Mouse (Mus musculus) embryonic fibroblast, embryonic 13.5 days (primary cell): ENCODE measurements around the gene Gm20403.

Source experiments
- CTCF ChIP-seq: IDR thresholded peaks from 2 replicates; pipeline ENCODE4 v1.5.1; 2011; ENCODE audit warnings: mild to moderate bottlenecking, control low read depth, low read length, moderate library complexity, borderline replicate concordance; ENCODE audit not compliant: insufficient read depth
- POLR2A ChIP-seq: IDR thresholded peaks from 2 replicates; pipeline ENCODE4 v1.6.1; 2011; ENCODE audit warnings: low read depth, mild to moderate bottlenecking, control low read depth, low read length, moderate library complexity

GRCm38 (mm10) chr12:54980532-54980931, 5.8 kb downstream of the Gm20403 start:
- TF ChIP-seq CTCF (no peak), POLR2A (no peak)
